Mouse (Mus musculus): ENCODE measurements around the gene Sfmbt2.

DNA sequence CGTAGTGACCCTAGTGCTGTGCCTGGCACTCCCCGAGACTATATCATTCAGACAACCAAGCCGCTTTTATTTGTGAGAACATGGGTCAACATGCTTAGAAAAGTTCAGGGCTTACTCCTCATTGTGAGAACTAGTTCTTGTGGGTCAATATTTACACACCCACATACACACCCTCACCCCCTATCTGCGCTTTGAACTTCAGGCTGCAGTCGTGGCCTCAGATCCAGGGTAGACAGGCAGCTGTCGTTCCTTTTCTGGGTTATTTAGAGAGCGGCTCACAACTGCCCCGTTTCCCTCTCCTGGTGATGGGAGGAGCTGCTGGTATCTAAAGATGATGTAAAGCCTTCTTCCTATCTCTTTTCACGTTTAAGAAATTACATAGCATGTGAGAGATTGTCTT, 27.5 kb downstream of the Sfmbt2 start:
- TF ChIP-seq MAFK (IDR thresholded peaks at IDR 0.05; ENCODE audit: insufficient read depth, low read depth, low read length), result no peak
- no peak for TF ChIP-seq ZNF384 (IDR thresholded peaks at IDR 0.05; ENCODE audit: low read depth, low read length)
- no peak for TF ChIP-seq HCFC1 (IDR thresholded peaks at IDR 0.05; ENCODE audit: borderline replicate concordance, insufficient read depth, low read length)
- TF ChIP-seq ZC3H11A (IDR thresholded peaks at IDR 0.05; ENCODE audit: borderline replicate concordance, low read depth, low read length), result no peak
- no peak for TF ChIP-seq CHD2 (IDR thresholded peaks at IDR 0.05; ENCODE audit: low read depth, low read length)

All from ES-E14 (cell line).